Mouse (Mus musculus) forelimb bud, embryonic 11.5 days (tissue): ENCODE measurements around the gene Csrnp2.
A peak's percentile ranks its signal among the peaks of the same experiment; 100 is the strongest.
"Not testable (repeated sequence)": the region's sequence is repeated elsewhere in the genome, so short reads cannot be mapped to it uniquely, and the experiment has no call there.

Experiments
- DNase-seq: peaks from one replicate; pipeline ENCODE4 v3.0.0-alpha.2; 2012; ENCODE audit warnings: low read depth, low spot score

The Csrnp2 gene

DNA sequence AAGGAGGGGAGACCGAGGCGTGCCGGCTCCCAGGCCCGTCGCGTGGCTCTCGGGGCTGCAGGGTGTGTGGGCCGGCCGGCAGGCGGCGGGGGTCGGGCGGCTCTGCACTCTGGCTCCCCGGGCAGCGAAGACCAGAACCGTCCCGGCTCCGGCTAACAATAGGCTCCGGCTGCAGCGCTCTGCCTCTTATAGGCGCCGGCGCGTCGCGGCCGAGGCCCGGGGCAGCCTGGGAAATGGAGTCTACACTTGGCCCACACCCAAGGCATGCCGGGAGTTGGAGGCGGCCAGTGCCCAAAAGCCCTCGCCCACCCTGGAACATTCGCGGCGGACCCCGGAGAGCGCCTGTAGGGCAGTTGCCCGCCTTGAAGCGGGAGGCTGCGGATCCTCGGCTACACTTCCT lies at the start of gene Csrnp2:
Gene Csrnp2 (minus strand): TSS at position 387 of the 400 bp plus-strand sequence.
- DNase-seq = peak; percentile 93

DNA sequence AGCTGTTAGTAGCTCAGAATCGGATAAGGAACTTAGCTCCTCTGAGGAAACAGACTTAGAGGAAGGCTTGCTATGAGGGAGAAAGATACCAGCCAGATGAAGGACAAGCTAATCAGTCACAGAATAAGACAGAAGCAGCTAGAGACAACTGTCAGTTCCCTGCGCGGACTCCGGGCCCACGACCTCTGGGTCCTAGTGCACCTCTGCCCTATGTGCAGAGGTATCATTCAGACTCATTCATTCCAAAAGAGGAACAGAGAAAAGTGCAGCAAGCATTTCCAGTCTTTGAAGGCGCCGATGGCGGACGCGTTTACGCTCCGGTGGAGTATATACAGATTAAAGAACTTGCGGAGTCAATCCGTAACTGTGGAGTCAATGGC lies 48.4 kb upstream of the Csrnp2 start:
- not testable (repeated sequence) for DNase-seq

DNA sequence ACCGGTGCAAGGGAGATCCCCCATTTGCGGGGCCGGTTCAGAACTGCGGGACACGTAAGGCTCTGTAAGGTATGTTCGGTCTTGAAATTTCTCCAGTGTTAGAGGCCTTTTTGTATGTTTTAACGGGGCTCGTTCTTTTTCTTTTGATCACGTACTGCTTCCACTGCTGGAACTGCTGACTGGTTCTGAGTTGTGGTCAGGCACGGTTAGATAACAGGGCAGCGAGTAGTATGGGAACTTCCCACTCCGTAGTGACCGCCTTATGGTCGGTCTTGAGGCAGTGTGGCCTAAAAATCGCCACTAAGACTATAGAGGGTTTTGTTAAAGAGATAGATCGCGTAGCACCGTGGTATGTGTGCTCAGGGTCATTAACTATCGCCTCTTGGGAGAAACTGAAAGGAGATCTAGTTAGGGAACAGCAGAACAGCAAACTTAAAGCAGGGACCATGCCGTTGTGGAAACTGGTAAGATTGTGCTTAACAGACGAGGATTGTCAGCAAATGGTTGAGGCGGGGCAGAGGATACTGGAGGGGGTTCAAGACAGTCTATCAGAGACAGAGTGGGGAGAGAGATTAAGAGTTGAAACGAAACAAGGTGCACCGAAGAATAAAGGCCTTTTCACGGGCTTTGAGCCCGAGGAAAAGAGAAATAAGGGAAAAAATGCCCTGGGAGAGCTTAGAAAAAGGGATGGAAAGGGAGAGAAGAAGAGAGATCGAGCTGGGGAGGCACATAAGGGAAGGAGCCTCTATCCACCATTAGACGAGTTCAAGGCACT lies 47.8 kb upstream of the Csrnp2 start:
- DNase-seq = not testable (repeated sequence)

- DNase-seq = no peak
Measured at GRCm38 (mm10) chr15:100541426-100541825, 46.1 kb upstream of the Csrnp2 start.

DNA sequence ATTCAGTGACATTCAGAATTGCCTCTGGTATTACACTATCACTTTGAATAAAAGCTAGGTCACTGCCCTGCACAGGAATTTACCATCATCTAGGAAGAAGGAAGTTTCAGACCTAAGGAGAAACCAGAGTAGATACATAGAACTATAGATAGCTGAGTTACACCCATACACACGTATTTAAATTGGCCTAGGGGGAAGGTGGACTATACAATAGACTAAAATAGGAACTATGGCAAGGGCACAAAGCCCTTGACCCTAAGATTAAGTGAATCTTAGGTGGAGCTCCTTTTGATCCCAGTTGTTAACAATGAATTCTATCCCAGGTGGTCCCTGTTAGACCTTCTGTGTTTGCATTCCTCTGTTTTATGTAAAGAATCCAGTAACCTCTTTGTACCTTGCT lies 45.7 kb upstream of the Csrnp2 start:
- DNase-seq = not testable (repeated sequence)

GRCm38 (mm10) chr15:100539411-100539810 lies 44.1 kb upstream of the Csrnp2 start:
- DNase-seq = no peak

DNA sequence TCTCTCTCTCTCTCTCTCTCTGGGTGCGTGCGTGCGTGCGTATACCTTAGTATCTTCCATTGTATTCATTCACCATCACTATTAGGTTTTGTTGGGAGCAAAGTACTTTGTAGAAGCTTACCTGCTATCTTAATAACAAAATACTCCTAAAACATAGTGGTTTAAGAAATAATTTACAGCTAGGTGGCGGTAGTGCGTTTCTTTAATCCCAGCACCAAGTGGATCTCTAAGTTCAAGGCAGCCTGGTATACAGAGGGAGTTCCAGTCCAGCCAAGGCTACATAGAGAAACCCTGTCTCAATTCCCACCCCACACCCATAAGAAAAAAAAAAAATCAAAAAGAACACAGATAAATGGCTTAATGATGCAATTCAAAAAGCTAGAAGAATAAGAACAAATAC lies 42.6 kb upstream of the Csrnp2 start:
- peak; percentile 21 for DNase-seq

DNA sequence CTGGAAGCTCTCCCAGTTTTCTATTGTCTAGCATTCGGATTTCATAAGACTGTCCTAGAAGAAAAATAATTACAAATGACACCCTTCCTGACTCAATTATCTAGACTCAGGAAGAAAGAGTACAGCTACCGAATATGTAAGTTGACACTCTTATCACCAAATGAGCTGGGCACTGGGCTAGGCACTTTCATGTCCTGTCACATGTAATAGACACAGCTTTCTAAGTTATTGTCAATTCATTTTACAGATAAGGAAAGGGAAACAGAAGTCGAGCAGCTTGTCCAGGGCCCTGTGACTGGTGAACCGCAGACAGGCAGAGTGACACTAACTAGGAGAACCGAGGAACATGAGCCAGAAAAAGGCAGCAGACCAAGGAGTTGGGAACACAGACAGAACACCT lies 32.6 kb upstream of the Csrnp2 start:
- DNase-seq = no peak

GRCm38 (mm10) chr15:100525405-100525804 lies 30.1 kb upstream of the Csrnp2 start:
- DNase-seq = no peak

GRCm38 (mm10) chr15:100520306-100520705 lies 25.0 kb upstream of the Csrnp2 start:
- no peak for DNase-seq

DNA sequence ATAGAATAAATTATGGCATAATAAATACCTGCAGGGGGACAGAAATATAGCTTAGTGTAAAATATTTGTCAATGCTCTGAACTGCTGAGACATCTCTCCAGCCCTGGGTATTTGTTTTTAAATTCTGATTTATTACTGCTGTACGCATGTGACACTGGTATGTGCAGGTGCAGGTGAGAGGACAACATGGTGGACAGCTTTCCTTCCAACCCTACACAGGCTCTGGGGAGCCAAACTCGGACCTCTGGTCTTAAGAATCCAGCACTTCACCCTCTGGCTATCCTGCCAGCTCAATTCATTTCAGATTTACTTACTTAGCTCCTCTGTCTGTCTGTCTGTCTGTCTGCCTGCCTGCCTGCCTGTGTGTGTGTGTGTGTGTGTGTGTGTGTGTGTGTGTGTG lies 19.8 kb upstream of the Csrnp2 start:
- DNase-seq = no peak

- no peak for DNase-seq
Measured at GRCm38 (mm10) chr15:100513387-100513786, 18.1 kb upstream of the Csrnp2 start.

- DNase-seq = no peak
Measured at GRCm38 (mm10) chr15:100510072-100510471, 14.8 kb upstream of the Csrnp2 start.

GRCm38 (mm10) chr15:100508454-100509167 lies 13.3 kb upstream of the Csrnp2 start:
- no peak for DNase-seq

DNA sequence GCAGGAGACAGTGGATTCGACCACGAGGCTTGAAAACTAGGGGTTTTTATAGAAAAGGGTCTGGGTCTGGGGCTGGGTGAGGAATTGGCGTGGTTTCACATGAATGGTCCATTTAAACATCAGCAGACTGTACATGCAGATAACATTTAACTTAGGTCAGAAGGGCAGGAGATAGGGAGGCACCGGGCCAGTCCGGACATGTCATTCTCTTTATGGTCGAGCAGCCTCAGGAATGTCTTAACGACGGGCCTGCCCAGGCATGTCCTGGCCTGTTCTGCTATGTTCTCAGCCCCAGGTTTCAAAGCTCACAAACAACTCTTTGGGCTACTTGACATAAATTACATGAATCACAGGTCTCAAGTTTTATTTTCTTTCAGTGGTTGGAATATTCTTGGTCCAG lies 4.2 kb upstream of the Csrnp2 start:
- not testable (repeated sequence) for DNase-seq

DNA sequence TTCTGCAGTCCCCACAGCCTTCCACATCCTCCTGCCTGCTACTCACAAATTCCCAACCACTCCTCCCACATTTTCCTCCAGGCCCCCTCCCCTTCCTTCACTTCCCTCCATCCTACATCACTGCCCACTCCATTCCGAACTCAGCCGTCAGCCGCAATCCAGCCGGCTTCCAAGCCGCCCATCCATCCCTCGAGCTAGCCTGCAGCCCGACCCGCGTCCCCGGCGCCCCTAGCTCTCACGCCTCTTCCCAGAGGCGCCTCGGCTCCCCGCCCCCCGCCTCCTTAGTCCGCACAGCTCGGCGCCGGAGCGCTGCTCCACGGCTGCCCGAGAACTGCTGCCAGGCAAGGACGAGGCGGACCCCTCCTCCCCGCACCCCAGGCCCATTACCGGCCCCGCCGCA lies 641 bp downstream of the Csrnp2 start:
- DNase-seq = peak; percentile 63

- no peak for DNase-seq
Measured at GRCm38 (mm10) chr15:100491966-100492365, 3.3 kb downstream of the Csrnp2 start.

DNA sequence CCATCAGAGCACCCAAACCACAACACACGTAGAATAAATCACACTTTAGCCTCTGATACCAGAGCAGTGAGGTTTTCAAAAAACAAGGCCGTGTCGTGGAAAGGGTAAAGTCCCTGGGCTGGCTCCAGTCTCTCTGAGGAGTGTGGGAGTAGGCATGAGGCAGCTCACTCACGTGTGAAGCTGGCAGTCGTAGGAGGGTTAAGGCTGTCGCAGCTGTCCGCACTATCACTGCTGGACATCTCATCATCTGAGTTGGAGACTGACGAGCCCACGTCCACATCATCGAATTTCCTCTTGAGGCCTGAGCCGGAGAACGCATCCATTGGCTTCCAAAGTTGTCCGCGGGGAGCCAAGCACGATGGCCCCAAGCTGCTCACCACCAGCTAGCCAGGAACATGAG lies 6.0 kb downstream of the Csrnp2 start:
- DNase-seq = no peak

- DNase-seq = not testable (repeated sequence)
Measured at GRCm38 (mm10) chr15:100488297-100488696, 7.0 kb downstream of the Csrnp2 start.

- DNase-seq = no peak
Measured at GRCm38 (mm10) chr15:100487050-100487449, 8.2 kb downstream of the Csrnp2 start.

DNA sequence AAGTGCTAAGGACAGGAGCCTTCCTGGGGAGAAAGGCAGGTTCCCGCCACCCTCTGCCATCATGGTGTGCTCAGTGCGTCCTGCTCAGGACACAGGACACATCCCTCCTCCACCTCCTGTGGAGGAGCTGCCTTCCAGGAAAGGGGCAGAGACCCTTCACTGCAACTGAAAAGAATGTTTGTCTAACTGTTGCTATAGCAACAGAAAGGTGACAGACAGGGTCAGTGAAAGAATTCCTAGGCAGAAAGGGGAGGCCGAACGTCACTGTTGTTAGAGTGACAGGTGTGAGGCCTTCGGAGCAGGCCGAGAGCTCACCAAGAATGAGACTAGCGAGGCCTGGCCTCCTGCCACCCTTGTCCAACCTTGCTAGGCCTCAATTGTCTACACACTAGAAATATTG lies 8.8 kb downstream of the Csrnp2 start:
- peak; percentile 26 for DNase-seq

DNA sequence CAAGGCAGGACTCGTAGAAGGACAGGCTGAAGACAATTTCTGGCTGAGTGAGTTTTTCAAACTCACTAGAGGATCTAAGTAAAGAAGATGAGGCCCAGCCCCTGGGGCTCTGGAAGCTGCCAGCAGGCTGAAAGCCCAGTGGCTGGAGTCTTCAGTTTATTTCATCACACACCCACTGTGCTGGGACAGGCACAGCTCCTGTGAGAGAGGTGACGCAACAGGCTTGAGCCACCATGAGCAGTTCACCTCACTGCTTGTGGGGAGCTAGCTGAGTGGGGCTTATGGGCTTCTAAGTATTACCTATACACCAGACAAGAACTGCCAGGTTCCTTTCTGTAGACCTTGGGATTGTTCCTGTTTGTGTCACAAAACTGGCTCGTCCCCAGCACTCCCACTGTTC lies 9.7 kb downstream of the Csrnp2 start:
- no peak for DNase-seq

- no peak for DNase-seq
Measured at GRCm38 (mm10) chr15:100478925-100479324, 16.4 kb downstream of the Csrnp2 start.
